Mouse (Mus musculus) midbrain, embryonic 12.5 days (tissue): ENCODE measurements around the gene Cnot3. TPM values are rescaled to one million over a fixed set of nuclear protein-coding genes. Genes with fewer than 3 reads are reported as not detected.

Experiments
- ATAC-seq: fragments of 200-750 bp; cut with Nextera tagmentation; 2 replicates; pipeline ENCODE4 v1.8.0; 2017; ENCODE audit warnings: low read depth, moderate TSS enrichment, moderate library complexity; ENCODE audit not compliant: low FRiP score
- H3K27ac ChIP-seq: fragments of 300-500 bp; sonication (generic); replicated peaks from 2 replicates; pipeline ENCODE4 v1.5.1; 2016; ENCODE audit warnings: mild to moderate bottlenecking
- H3K27me3 ChIP-seq: fragments of 300-500 bp; sonication (generic); 2 replicates; pipeline ENCODE4 v1.6.1; 2016; ENCODE audit warnings: mild to moderate bottlenecking
- H3K36me3 ChIP-seq: fragments of 300-500 bp; sonication (generic); 2 replicates; pipeline ENCODE4 v1.6.1; 2016
- H3K4me1 ChIP-seq: fragments of 300-500 bp; sonication (generic); 2 replicates; pipeline ENCODE4 v1.6.1; 2016
- H3K4me2 ChIP-seq: fragments of 300-500 bp; sonication (generic); replicated peaks from 2 replicates; pipeline ENCODE4 v1.6.1; 2016; ENCODE audit warnings: mild to moderate bottlenecking, moderate library complexity
- H3K4me3 ChIP-seq: fragments of 300-500 bp; sonication (generic); 2 replicates; pipeline ENCODE4 v1.5.1; 2016; ENCODE audit warnings: mild to moderate bottlenecking
- H3K9ac ChIP-seq: fragments of 300-500 bp; sonication (generic); replicated peaks from 2 replicates; pipeline ENCODE4 v1.6.1; 2016; ENCODE audit warnings: mild to moderate bottlenecking, moderate library complexity
- H3K9me3 ChIP-seq: fragments of 300-500 bp; sonication (generic); 2 replicates; pipeline ENCODE4 v1.6.1; 2016; ENCODE audit warnings: mild to moderate bottlenecking
- WGBS: fragments of 180-500 bp; shearing (Covaris S2); methylation state at CpG from one replicate; pipeline ENCODE4 v1.1.7; 2016; 5-methylcytosine and 5-hydroxymethylcytosine counted together
- polyA plus RNA-seq: library from polyadenylated mRNA; unstranded; fragments of >200 nt; fragmentation: Nextera tagmentation; extraction: Ambion mirVana; gene quantifications from 2 replicates; pipeline ENCODE4 v1.2.1, GENCODE M21; 2016

Gene Cnot3
- polyA plus RNA-seq, 1 experiment from 2014 or later, result 59.5 TPM

DNA sequence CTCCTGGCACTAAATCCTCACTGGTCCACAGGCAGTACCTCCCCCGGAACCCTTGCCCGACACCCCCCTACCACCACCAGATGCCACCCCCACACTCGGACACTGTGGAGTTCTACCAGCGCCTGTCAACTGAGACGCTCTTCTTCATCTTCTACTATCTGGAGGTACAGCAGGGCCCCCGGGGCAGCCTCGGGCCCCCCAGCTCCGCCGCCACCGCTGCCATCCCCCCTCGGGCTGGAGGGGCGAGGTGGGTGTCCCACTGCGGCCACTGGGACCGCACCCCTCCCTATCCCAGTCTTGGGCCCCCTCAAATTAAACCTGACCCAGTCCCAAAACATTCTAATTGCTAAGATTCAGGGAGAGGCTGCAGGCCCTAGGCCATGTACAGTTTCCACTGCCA is 13.5 kb downstream of the Cnot3 start:
- peaks cover 4% of the 10 kb centered on the region; the same call in 1 of the 2 replicates for H3K4me1 ChIP-seq
- H3K4me3 ChIP-seq, result no peak overlapping the region
- no peak overlapping the region for H3K27ac ChIP-seq
- WGBS, result 97% methylated on average over 14 of the region's 14 CpGs
- H3K27me3 ChIP-seq, result no peaks in the 10 kb centered on the region
- no peak overlapping the region for H3K9ac ChIP-seq
- H3K4me2 ChIP-seq, result no peak overlapping the region
- peaks cover 97% of the 10 kb centered on the region for H3K36me3 ChIP-seq
- no peak for ATAC-seq
- no peaks in the 10 kb centered on the region for H3K9me3 ChIP-seq

DNA sequence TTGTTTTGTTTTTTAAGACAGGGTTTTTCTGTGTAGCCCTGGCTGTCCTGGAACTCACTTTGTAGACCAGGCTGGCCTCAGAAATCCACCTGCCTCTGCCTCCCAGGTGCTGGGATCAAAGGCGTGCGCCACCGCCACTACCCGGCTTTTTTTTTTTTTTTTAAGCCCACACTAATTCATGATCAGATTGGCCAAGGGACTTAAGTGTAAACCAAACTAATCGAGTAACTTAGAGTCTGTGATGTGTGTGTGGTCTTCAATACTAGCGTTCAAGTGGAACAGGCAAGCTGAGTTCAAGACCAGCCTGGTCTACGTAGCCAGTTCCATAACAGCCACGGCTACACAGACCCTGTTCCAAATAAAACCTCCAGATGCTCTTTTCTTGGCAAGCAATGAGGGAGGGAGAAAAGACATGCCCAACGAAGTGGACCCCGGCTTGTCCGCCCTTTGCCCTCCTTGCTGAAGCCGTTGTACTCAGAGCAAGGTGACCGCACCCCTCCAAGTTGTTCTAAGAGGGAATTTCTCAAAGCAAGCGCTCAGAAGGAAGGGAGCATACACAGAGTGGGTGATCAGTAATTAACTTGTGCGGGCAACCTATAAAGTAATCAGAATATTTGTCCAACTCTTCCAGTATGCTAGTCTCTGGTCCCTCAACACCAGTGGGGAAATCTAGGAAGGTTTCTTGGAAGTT is 19.6 kb downstream of the Cnot3 start:
- H3K9ac ChIP-seq, result peak overlapping the region; percentile 79
- no peaks in the 10 kb centered on the region for H3K9me3 ChIP-seq
- H3K4me3 ChIP-seq, result peak overlapping the region; percentile 77
- H3K4me1 ChIP-seq, result peaks cover 26% of the 10 kb centered on the region
- peaks cover 36% of the 10 kb centered on the region for H3K36me3 ChIP-seq
- H3K4me2 ChIP-seq, result peak overlapping the region; percentile 80
- 32% methylated on average over 15 of the region's 15 CpGs for WGBS
- H3K27ac ChIP-seq, result peak overlapping the region; percentile 84
- H3K27me3 ChIP-seq, result no peaks in the 10 kb centered on the region
- ATAC-seq, result peak; percentile 14

GRCm38 (mm10) chr7:3665215-3666114 is 20.4 kb downstream of the Cnot3 start, which contains the start of gene Leng1:
Leng1 (minus strand) TSS chr7:3665840.
- WGBS, result 4% methylated on average over 45 of the region's 45 CpGs

GRCm38 (mm10) chr7:3666921-3667391 is 21.9 kb downstream of the Cnot3 start:
- Histone ChIP-seq H3K27me3 (no peaks in the 10 kb centered on the region), H3K4me3 (no peak overlapping the region), H3K27ac (no peak overlapping the region), H3K4me1 (peaks cover 26% of the 10 kb centered on the region), H3K36me3 (peaks cover 15% of the 10 kb centered on the region), H3K4me2 (no peak overlapping the region), H3K9ac (no peak overlapping the region), H3K9me3 (no peaks in the 10 kb centered on the region)
- 22% methylated on average over 14 of the region's 14 CpGs for WGBS
- no peak for ATAC-seq

More at GRCm38 (mm10) chr7:3665215-3666114, 20.4 kb downstream of the Cnot3 start, which contains the start of gene Leng1:
- Histone ChIP-seq H3K27ac (peak within 1 kb of the TSS; percentile 84), H3K9me3 (no peaks in the 10 kb centered on the region), H3K4me3 (peak within 1 kb of the TSS; percentile 77), H3K4me1 (peaks cover 26% of the 10 kb centered on the region), H3K36me3 (peaks cover 28% of the 10 kb centered on the region), H3K27me3 (no peaks in the 10 kb centered on the region), H3K4me2 (peak within 1 kb of the TSS; percentile 80), H3K9ac (peak within 1 kb of the TSS; percentile 79)
- ATAC-seq, result peak; percentile 99

DNA sequence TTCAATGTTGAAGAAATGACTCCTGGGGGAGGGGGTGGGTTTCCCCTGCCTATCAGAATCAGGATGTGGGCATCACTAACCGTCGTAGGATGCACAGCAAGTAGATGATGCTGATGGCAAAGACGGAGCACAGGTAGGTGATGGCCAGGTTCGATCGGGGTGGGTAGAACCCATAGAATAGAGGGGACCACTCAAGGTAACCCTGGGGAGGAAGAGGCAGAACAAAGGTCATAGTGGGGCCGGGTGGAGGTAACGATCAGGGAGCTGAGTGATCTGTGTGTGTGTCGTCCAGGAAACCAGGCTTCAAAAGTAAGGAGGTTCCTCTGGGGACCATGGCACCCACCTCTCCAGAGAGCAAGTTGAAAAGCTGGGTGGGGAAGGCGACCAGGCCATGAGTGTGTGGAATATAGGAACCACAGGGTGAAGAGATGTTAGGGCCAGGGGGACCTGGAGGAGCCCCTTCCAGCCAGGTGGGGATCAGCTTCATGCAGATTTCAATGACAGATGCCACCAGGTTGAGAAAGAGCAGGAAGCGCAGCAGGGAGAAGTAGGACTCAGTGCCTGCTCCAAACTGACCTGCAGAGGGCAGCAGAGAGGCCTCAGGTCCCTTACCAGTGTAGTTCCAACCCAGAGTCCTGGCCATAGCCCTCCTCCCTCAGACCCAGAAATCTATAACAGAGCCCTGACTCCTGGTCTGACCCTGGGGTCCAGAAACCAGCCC is 29.6 kb downstream of the Cnot3 start:
- peaks cover 5% of the 10 kb centered on the region; the same call in 1 of the 2 replicates for H3K36me3 ChIP-seq
- no peaks in the 10 kb centered on the region for H3K9me3 ChIP-seq
- H3K4me2 ChIP-seq, result no peak overlapping the region
- H3K4me3 ChIP-seq, result no peak overlapping the region
- H3K4me1 ChIP-seq, result no peaks in the 10 kb centered on the region
- H3K9ac ChIP-seq, result no peak overlapping the region
- H3K27ac ChIP-seq, result no peak overlapping the region
- H3K27me3 ChIP-seq, result no peaks in the 10 kb centered on the region
- WGBS, result 75% methylated on average over 10 of the region's 10 CpGs
- peak; percentile 85 for ATAC-seq

- Histone ChIP-seq H3K4me3 (no peak overlapping the region), H3K9ac (no peak overlapping the region), H3K36me3 (peaks cover 7% of the 10 kb centered on the region; the same call in 1 of the 2 replicates), H3K27ac (no peak overlapping the region), H3K4me1 (no peaks in the 10 kb centered on the region), H3K4me2 (no peak overlapping the region), H3K27me3 (no peaks in the 10 kb centered on the region), H3K9me3 (no peaks in the 10 kb centered on the region)
- 73% methylated on average over 3 of the region's 3 CpGs for WGBS
- ATAC-seq, result no peak; the same call in 1 of the 2 replicates
Measured at GRCm38 (mm10) chr7:3675228-3675548, 30.1 kb downstream of the Cnot3 start.

DNA sequence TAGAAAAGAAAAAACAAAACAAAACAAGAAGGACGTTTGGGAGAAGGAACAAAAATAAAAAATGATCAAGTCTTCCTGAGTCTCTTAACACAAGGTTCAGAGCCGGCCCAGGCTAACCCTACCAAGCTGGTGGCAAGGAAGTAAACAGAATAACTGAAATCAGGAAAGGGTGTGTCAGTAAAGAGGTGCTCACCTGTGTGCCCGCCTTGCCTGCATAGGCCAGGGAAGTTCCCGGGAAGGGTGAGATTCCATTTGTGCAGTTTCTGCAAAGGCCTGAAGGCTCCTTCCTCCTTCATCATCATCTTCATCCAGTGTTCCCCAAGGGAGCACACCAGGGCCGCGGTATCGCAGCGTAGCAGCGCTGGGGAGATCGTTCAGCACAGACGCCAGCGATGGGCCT is 31.3 kb downstream of the Cnot3 start:
- Histone ChIP-seq H3K4me3 (no peak overlapping the region), H3K36me3 (peaks cover 10% of the 10 kb centered on the region; the same call in 1 of the 2 replicates), H3K9ac (no peak overlapping the region), H3K4me2 (no peak overlapping the region), H3K27me3 (no peaks in the 10 kb centered on the region), H3K9me3 (no peaks in the 10 kb centered on the region), H3K4me1 (no peaks in the 10 kb centered on the region), H3K27ac (no peak overlapping the region)
- 89% methylated on average over 12 of the region's 12 CpGs for WGBS
- ATAC-seq, result no peak

DNA sequence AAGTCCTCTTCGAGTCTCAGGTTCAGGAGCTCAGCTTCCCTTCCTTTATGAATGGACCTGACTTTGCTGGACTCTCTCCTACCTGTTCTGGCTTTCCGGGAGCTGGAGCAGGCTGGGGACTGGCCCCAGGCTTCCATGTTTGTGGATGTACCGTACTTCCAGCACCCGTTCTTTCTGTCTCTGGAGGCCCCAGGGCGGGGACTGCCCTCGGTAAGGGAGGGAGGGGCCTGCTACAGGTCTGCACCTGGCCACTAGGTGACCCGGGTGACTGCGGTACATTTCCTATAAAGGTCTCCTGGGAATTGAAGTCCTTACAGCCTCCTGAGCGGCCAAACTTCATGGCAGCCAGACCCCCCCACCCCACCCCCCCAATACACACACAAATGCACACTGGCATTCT is 32.3 kb downstream of the Cnot3 start, which contains the start of gene Tmc4:
Tmc4 (minus strand) TSS at position 212 of the 400 bp plus-strand sequence.
- 55% methylated on average over 9 of the region's 9 CpGs for WGBS
- no peak within 1 kb of the TSS for H3K9ac ChIP-seq
- H3K4me1 ChIP-seq, result no peaks in the 10 kb centered on the region
- H3K4me3 ChIP-seq, result no peak within 1 kb of the TSS
- H3K27ac ChIP-seq, result no peak within 1 kb of the TSS
- no peak for ATAC-seq
- no peaks in the 10 kb centered on the region for H3K27me3 ChIP-seq
- H3K9me3 ChIP-seq, result no peaks in the 10 kb centered on the region
- peaks cover 10% of the 10 kb centered on the region; the same call in 1 of the 2 replicates for H3K36me3 ChIP-seq
- no peak within 1 kb of the TSS for H3K4me2 ChIP-seq

DNA sequence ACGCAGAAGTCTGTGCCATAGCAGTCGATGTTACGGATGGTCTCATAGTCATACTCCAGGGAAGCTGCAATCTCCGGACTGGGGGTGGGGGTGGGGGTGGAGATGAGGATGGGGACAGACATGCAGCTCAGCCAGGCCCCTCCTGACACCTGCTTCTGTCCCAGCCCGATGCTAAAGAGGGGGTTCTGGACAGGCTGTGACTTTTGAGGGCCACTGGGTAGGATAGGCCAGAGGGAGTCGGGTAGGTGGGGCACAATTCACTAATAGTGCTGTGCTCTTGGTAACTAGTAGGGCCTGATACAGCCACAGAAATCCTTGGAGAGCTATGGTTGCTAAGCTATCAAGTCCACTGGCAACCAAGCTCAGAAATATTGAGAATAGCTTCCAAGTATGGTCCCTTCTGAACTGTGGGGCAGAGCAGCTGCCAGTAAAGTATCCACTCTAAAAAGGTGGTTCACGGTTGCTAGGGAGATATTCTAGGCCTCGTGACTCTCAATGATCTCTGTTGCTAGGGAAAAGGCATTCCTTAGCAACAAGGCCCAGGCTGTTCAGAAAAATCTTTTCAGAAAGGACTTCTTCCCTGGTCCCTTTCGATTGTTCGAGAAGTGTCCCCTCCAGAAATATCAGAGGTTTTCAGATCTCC is 39.0 kb downstream of the Cnot3 start:
- Histone ChIP-seq H3K4me3 (no peak overlapping the region), H3K4me1 (peaks cover 18% of the 10 kb centered on the region), H3K27me3 (no peaks in the 10 kb centered on the region), H3K4me2 (peak overlapping the region; percentile 21), H3K9ac (no peak overlapping the region), H3K9me3 (no peaks in the 10 kb centered on the region), H3K36me3 (peaks cover 25% of the 10 kb centered on the region), H3K27ac (peak overlapping the region; percentile 73)
- peak; percentile 78 for ATAC-seq
- 65% methylated on average over 10 of the region's 10 CpGs for WGBS

- Histone ChIP-seq H3K4me3 (no peak overlapping the region), H3K36me3 (peaks cover 25% of the 10 kb centered on the region), H3K9me3 (no peaks in the 10 kb centered on the region), H3K4me2 (no peak overlapping the region), H3K27me3 (no peaks in the 10 kb centered on the region), H3K9ac (no peak overlapping the region), H3K4me1 (peaks cover 18% of the 10 kb centered on the region), H3K27ac (peak overlapping the region; percentile 73)
- peak; percentile 24; the same call in 1 of the 2 replicates for ATAC-seq
- WGBS, result 65% methylated on average over 8 of the region's 8 CpGs
Measured at GRCm38 (mm10) chr7:3684698-3685097, 39.6 kb downstream of the Cnot3 start.
